In genomic region chr7:64192261-64192943, GRCm38 (mm10) we compare ENCODE assay signal across 8 mouse cellular contexts. TPM values are rescaled to one million over a fixed set of nuclear protein-coding genes. Genes with fewer than 3 reads are reported as not detected.
DNase-seq lines count a peak whose midpoint lies in the region.

No protein-coding gene starts in this region.

- peak; percentile 26 to 52 for DNase-seq in adrenal gland, adult (ENCODE audit: inconsistent age in 2 of 2, low spot score in 1 of 2)
- DNase-seq in adrenal gland, adult 8-10 months = no peak
- peak; percentile 6 for DNase-seq in ovary, postnatal 14 days (ENCODE audit: low spot score)
- DNase-seq in ovary, postnatal 10 days (ENCODE audit: low spot score) = no peak
- peak; percentile 63 for DNase-seq in gastrocnemius, adult 18-20 months (ENCODE audit: low spot score)
- DNase-seq in induced T-regulatory cell, adult 2 months (ENCODE audit: low read depth) = peak; percentile 34
- peak; percentile 72 for DNase-seq in lung, postnatal 10 days
- DNase-seq in embryo, embryonic 10 days (ENCODE audit: low spot score) = no peak

RNA-seq across cellular contexts. Expression of gene Trpm1, which starts 38.8 kb away (rescaled TPM):
- total RNA-seq in adrenal gland, adult 8-10 months (2022) = under 1 TPM in 1 of 4 experiments, not detected in 3; 0.12 TPM
- under 1 TPM; 0.16 to 0.55 TPM for total RNA-seq in gastrocnemius, adult 18-20 months (2021)

Comparison
In these comparisons a context has a peak if more than half of its experiments do, and no peak if none do; other contexts are left out.
1. DNase-seq: peak in adrenal gland, adult (2 of 2), ovary, postnatal 14 days (single experiment), gastrocnemius, adult 18-20 months (single experiment), induced T-regulatory cell, adult 2 months (single experiment) and lung, postnatal 10 days (single experiment); none in adrenal gland, adult 8-10 months (single experiment), ovary, postnatal 10 days (single experiment) and embryo, embryonic 10 days (single experiment).